Mouse (Mus musculus) MEL-GATA-1-ER (cell line): Measurements from ENCODE around the gene Sowahd.
"Not testable (repeated sequence)": the region's sequence is repeated elsewhere in the genome, so short reads cannot be mapped to it uniquely, and the experiment has no call there.

Experiments used
- DNase-seq: peaks from one replicate; pipeline ENCODE4 v3.0.0-alpha.2; 2012; ENCODE audit warnings: low read depth; ENCODE audit errors: extremely low read depth

Sowahd gene

GRCm38 (mm10) chrX:37048066-37048889, at the start of gene Sowahd:
Sowahd (plus strand) TSS chrX:37048845.
- DNase-seq = no peak

DNA sequence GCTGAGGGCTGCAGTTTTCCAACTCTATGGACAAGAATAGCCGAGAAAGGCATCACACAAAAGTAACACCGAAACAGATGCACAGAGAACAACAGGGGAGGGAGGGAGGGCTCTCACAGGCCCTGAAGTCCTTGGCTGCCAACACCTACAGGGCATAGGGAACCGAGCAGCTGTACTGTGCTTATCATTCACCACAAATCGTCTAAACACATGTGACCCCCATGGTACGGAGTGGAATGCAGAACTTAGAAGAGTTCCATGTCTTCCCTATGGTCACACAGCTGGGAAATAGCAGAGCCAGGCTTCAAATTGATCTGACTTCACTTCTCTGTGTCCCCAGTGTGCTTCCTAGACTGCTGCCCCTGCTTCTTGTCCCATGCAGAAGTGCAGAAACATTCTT, 34.8 kb upstream of the Sowahd start:
- DNase-seq = no peak

- DNase-seq = no peak
These were observed 30.4 kb upstream of the Sowahd start for GRCm38 (mm10) chrX:37018150-37018654.

GRCm38 (mm10) chrX:37019045-37019444, 29.6 kb upstream of the Sowahd start:
- DNase-seq = no peak

DNA sequence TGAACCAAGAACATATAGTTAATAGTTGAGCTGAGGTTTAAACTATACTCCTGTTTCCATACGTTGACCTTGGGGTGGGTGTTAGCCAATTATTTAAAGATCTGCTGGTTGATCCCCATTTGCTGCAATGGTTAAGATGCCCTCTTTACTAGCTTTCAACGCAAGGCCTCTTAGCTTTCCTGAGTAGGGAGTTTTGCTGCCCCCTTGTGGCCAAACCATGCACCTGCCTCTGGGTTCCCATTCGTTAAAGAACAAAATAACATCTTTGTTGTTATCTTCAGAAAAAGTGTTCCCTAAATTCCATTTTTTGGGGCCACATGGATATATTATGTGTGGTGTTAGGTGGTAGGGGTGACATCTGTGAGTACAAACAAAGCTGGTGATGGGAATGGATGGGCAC, 26.0 kb upstream of the Sowahd start:
- peak; percentile 22 for DNase-seq

DNA sequence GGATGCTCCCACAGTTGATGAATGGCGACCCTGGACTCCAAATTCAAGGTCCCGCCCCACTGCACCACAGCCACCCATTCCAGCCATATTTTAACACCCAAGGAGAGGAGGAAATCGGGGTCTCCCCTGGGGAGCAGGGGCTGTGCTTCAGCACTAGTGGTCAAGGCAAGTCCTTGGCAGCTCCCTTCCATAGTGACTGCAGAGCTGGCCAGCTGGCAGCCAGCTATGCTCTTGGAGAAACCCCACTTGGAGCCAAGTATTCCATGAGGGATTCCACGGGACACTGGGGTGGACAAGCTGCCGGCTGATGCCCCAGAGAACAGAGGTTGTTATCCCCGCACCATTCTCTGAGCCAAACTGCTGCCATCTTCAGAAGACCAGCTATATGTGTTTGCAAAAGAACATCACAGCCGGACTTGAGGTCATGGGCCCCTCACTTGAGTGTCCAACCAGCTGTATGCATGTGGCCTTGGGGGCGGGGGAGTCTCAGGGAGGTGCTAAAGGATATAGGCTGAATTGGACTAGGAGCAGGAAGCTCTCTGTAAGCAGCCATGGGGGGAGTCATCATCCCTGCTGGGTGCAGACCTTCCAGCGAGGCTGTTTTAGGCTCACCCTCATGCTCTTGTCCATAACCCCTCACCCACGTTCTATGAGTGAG, 24.9 kb upstream of the Sowahd start:
- DNase-seq = no peak

- DNase-seq = no peak
These were observed 20.3 kb upstream of the Sowahd start for GRCm38 (mm10) chrX:37028378-37028777.

- DNase-seq = no peak
These were observed 5.9 kb upstream of the Sowahd start for GRCm38 (mm10) chrX:37042726-37043125.

DNA sequence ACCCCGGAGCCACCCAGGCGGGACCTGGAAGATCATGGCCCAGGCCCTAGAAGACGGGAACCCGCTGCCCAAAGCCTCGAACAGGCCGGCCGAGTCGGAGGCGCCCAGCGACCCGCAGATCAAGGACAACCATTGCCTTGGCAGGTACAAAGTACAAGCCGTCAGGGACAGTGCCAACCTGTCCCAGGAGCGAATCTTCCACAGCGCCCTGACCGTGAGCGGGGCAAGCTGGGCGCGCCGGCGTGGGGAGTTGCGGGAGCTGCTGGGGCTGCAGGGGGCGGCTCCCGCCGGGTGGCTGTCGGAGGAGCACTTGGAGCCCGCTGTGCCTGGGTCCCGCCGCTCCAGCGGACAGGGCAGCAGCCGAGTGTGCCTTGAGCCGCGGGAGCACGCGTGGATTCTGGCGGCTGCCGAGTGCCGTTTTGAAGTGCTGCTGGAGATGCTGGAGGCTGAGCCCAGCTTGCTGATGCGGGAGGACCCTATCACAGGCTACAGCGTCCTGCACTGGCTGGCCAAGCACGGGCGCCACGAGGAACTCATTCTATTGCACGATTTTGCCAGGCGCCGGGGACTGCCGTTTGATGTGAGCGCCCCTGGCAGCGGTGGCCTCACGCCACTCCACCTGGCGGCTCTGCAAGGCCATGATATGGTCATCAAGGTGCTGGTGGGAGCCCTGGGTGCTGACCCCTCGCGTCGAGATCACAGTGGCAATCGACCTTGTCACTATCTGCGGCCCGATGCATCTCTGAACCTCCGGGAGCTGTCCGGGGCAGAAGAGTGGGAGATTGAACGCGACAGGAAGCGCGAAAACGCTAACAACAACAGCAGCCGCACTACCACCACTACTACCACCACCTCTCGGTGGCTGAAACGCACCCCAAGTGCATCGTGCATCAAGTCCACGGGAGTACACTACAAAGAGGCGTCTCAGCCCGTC, 512 bp downstream of the Sowahd start:
- DNase-seq = no peak

GRCm38 (mm10) chrX:37063902-37064301, 15.3 kb downstream of the Sowahd start:
- DNase-seq = no peak

DNA sequence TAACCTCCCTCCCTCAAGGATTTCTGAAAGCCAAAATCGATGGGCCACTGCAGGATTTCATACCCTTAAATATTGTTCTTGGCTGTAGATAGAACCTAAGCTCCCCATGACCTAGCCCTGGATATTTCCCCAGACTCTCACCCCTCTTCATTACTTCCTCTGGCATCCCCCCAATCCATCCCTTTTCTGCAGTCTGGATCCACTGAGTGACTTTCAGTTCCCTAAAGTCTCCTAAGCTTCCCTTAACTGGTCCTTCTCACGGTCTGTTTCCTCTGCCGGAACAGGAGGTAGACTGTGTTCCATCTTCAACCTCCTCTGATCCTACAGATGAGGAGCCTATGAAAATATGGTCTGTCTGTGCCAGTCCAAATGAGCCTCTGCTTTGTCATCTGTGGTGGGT, 18.7 kb downstream of the Sowahd start:
- DNase-seq = no peak

- no peak for DNase-seq
These were observed 20.1 kb downstream of the Sowahd start for GRCm38 (mm10) chrX:37068766-37069165.

- DNase-seq = no peak
These were observed 25.7 kb downstream of the Sowahd start for GRCm38 (mm10) chrX:37074262-37074892.

GRCm38 (mm10) chrX:37076651-37077050, 28.0 kb downstream of the Sowahd start:
- no peak for DNase-seq

DNA sequence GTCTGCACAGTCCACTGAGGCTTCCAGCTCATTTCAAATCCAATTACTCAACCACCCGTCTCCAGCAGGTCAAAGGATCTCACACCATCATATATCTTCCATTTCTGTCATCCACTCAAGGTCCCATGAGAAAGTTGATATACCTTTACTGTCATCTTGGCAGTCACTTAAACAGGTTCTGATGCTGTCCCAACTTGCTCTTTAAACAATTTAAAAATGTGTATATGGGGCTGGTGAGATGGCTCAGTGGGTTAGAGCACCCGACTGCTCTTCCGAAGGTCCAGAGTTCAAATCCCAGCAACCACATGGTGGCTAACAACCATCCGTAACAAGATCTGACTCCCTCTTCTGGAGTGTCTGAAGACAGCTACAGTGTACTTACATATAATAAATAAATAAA, 31.7 kb downstream of the Sowahd start:
- not testable (repeated sequence) for DNase-seq

DNA sequence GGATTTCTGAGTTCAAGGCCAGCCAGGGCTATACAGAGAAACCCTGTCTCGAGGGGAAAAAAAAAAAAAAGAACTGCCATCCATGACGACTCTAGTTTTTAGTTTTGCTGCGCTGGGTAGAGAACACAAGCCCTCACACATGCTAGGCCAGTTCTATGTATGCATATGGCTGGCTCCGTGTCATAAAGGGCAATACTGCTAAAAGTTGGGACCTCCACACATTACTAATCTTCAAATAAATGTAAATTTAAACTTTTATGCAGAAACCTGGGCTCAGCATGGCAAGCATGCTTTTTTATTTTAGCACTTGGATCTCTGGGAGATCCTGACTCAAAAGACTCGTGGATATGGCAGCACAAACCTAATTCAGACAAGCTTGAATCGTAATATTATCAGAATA, 32.5 kb downstream of the Sowahd start:
- no peak for DNase-seq

- DNase-seq = no peak
These were observed 35.8 kb downstream of the Sowahd start for GRCm38 (mm10) chrX:37084318-37084926.

DNA sequence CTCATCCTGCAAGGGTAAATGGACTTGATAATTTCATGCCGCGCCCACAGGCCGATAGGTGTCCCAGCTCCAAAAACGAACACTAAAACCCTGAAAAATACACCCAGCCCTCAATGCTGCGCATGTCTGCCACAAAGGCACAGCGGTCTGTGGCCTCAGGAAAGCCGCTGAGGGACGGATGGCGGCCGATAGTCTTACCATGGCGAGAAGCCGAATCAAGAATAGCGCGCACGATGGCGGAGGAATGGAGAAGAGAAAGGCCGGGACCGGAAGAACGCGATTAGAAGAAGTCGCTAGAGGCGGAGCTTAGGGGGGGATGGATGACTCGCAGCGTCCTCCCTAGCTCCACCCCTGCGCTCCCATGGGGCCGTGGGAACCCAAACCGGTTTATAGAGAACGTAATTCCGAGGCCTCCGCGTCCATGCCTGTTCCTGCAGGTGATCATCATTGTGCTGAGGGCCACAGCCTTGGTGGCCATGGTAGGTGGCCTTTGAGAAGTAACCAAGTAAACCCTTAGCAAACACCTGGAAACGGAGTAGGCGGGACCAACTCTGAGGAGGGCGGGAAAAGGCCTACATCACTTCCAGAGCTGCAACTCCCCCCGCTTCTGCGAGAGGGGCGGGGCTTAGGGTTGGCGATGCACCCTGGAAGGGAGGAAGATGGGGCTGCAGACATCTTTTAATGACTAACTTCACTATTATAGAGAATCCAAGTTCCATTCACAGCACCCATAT, 36.4 kb downstream of the Sowahd start, which contains the start of gene Rpl39:
Rpl39 (minus strand) TSS at position 476 of the 734 bp plus-strand sequence.
- peak; percentile 74 for DNase-seq

DNA sequence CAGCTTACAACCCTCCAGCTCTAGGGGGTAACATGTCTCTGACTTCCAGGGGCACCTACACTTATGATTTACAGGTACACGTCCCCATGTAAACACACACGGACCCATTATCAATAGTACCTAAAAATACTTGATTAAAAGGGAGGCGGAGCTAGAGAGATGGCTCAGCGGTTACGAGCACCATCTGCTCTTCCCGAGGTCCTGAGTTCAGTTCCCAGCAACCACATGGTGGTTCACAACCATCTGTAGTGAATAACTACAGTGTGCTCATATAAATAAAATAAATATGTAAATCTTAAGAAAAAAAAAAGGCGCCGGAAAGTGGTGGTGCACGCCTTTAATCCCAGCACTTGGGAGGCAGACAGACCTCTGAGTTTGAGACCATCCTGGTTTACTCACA, 37.0 kb downstream of the Sowahd start:
- no peak for DNase-seq

- DNase-seq = no peak
These were observed 40.1 kb downstream of the Sowahd start for GRCm38 (mm10) chrX:37088778-37089177.
